Mouse (Mus musculus) retina, embryonic 14.5 days (tissue): ENCODE measurements at regions not wholly inside any gene's neighbourhood (a gene's known extent, or its start where the extent isn't known, plus 50 kb on each side); places are given as distances from the start of the nearest gene placed in this dataset.
"Not testable (repeated sequence)": the region's sequence is repeated elsewhere in the genome, so short reads cannot be mapped to it uniquely, and the experiment has no call there.

Experiments
- DNase-seq: peaks from one replicate; pipeline ENCODE4 v3.0.0-alpha.2; 2015; ENCODE audit warnings: low spot score

- no peak for DNase-seq
Measured at GRCm38 (mm10) chr17:14144082-14144481, 60.0 kb downstream of the Dact2 start.

GRCm38 (mm10) chr17:14141669-14142068 is 62.4 kb downstream of the Dact2 start:
- no peak for DNase-seq

- DNase-seq = no peak
Measured at GRCm38 (mm10) chr17:14140266-14140665, 63.8 kb downstream of the Dact2 start.

- DNase-seq = no peak
Measured at GRCm38 (mm10) chr17:14138941-14139340, 65.2 kb downstream of the Dact2 start.

- DNase-seq = peak; percentile 36
Measured at GRCm38 (mm10) chr17:14136702-14137315, 67.3 kb downstream of the Dact2 start.

GRCm38 (mm10) chr17:14134604-14135003 is 69.5 kb downstream of the Dact2 start:
- no peak for DNase-seq

- DNase-seq = no peak
Measured at GRCm38 (mm10) chr17:14133986-14134385, 70.1 kb downstream of the Dact2 start.

GRCm38 (mm10) chr17:14127031-14127430 is 67.7 kb upstream of the Gm7358 start:
- not testable (repeated sequence) for DNase-seq

- no peak for DNase-seq
Measured at GRCm38 (mm10) chr17:14118863-14119262, 59.5 kb upstream of the Gm7358 start.

- no peak for DNase-seq
Measured at GRCm38 (mm10) chr17:14116223-14116622, 56.9 kb upstream of the Gm7358 start.

GRCm38 (mm10) chr17:14114856-14115255 is 55.5 kb upstream of the Gm7358 start:
- no peak for DNase-seq

GRCm38 (mm10) chr17:14111692-14112091 is 52.4 kb upstream of the Gm7358 start:
- peak; percentile 43 for DNase-seq
